Mouse (Mus musculus): Measurements from ENCODE around the gene Carnmt1. TPM values are rescaled to one million over a fixed set of nuclear protein-coding genes. Genes with fewer than 3 reads are reported as not detected.

The Carnmt1 gene
- polyA plus RNA-seq, 1 experiment from 2014 or later, result 36.4 TPM

DNA sequence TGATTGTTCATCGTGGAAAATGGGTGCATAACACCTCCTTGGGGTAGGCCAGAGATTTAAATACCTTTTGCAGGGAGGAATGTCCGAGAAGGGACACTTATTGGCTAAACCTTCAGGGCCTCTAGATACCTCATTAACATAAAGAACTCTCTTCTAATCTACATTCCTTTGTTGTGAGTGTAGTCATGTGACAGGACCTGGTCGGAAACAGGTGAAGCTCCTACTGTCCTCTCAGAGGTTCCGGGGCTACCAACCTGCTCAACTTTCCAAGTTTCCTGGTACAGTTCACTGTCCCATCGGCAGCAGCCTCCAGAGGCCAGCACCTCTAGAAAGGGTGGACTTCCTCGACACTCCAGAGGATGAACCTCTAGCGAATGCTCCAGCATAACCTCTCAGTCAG is 14.6 kb upstream of the Carnmt1 start:
- Histone ChIP-seq H3K9ac (replicated peaks; ENCODE audit: low read length) (no peak overlapping the region), H3K4me3 (ENCODE audit: low read depth, low read length) (no peak overlapping the region), H3K27me3 (ENCODE audit: control insufficient read depth, insufficient read depth, low read length) (no peaks in the 10 kb centered on the region), H3K4me2 (ENCODE audit: low read depth, low read length) (no peak overlapping the region), H3K36me3 (replicated peaks; ENCODE audit: control insufficient read depth, insufficient read depth, low read depth, low read length) (no peaks in the 10 kb centered on the region), H3K4me1 (ENCODE audit: control insufficient read depth, insufficient read depth, low read length) (no peaks in the 10 kb centered on the region), H3K9me3 (replicated peaks; ENCODE audit: control insufficient read depth, low read length) (no peaks in the 10 kb centered on the region), H3K27ac (replicated peaks; ENCODE audit: low read depth, low read length) (no peak overlapping the region)
- 87% methylated on average over 7 of the region's 7 CpGs for WGBS
- no peak for ATAC-seq (replicated peaks; ENCODE audit: insufficient number of reproducible peaks, low FRiP score, low TSS enrichment, low read depth)
- no peak for DNase-seq (ENCODE audit: low spot score)

DNA sequence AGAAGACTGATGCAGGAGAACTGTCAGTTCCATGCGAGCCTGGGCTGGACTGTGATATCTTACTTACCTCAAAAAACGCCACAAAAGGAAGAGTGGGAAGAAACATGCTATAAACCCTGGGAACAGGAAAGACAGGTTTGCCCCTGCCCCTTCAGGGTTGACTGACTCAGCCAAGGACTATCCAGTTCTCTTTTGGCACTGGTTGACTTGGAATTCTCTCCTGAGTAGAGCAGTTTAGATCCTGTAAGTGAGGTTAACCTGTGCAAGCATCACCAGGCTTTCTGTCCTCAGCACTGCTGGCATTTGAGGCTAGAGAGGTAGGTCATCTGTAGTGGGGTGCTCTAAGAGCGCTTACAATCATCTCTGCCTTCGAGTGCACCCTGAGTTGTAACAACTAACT is 12.1 kb upstream of the Carnmt1 start:
- no peaks in the 10 kb centered on the region for H3K9me3 ChIP-seq (replicated peaks; ENCODE audit: control insufficient read depth, low read length)
- DNase-seq (ENCODE audit: low spot score), result no peak
- no peaks in the 10 kb centered on the region for H3K36me3 ChIP-seq (replicated peaks; ENCODE audit: control insufficient read depth, insufficient read depth, low read depth, low read length)
- H3K4me1 ChIP-seq (ENCODE audit: control insufficient read depth, insufficient read depth, low read length), result no peaks in the 10 kb centered on the region
- ATAC-seq (replicated peaks; ENCODE audit: insufficient number of reproducible peaks, low FRiP score, low TSS enrichment, low read depth), result no peak
- H3K4me3 ChIP-seq (ENCODE audit: low read depth, low read length), result no peak overlapping the region
- WGBS, result 77% methylated on average over 4 of the region's 4 CpGs
- H3K27ac ChIP-seq (replicated peaks; ENCODE audit: low read depth, low read length), result no peak overlapping the region
- H3K4me2 ChIP-seq (ENCODE audit: low read depth, low read length), result no peak overlapping the region
- no peak overlapping the region for H3K9ac ChIP-seq (replicated peaks; ENCODE audit: low read length)
- no peaks in the 10 kb centered on the region for H3K27me3 ChIP-seq (ENCODE audit: control insufficient read depth, insufficient read depth, low read length)

DNA sequence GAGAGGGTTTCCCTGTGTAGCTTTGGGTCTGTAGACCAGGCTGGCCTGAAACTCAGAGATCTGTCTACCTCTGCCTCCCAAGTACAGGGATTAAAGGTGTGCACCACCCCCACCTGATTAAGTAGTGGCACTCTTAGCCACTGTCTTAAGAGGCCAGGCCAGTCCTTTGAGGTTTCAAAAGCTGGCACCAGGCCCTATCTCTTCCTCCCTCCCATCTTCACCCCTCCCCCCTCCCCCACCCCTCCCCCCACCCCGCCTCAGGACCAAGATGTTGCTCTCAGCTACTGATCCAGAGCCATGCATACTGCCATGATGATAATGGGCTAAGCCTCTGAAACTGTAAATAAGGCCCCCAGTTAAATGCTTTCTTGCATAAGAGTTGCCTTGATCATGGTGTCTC is 11.2 kb upstream of the Carnmt1 start:
- Histone ChIP-seq H3K36me3 (replicated peaks; ENCODE audit: control insufficient read depth, insufficient read depth, low read depth, low read length) (no peaks in the 10 kb centered on the region), H3K9me3 (replicated peaks; ENCODE audit: control insufficient read depth, low read length) (no peaks in the 10 kb centered on the region), H3K27me3 (ENCODE audit: control insufficient read depth, insufficient read depth, low read length) (no peaks in the 10 kb centered on the region), H3K4me2 (ENCODE audit: low read depth, low read length) (no peak overlapping the region), H3K27ac (replicated peaks; ENCODE audit: low read depth, low read length) (no peak overlapping the region), H3K9ac (replicated peaks; ENCODE audit: low read length) (no peak overlapping the region), H3K4me1 (ENCODE audit: control insufficient read depth, insufficient read depth, low read length) (no peaks in the 10 kb centered on the region), H3K4me3 (ENCODE audit: low read depth, low read length) (no peak overlapping the region)
- DNase-seq (ENCODE audit: low spot score) (no peak), ATAC-seq (replicated peaks; ENCODE audit: insufficient number of reproducible peaks, low FRiP score, low TSS enrichment, low read depth) (no peak)
- WGBS, result 100% methylated on average over 1 of the region's 1 CpGs

DNA sequence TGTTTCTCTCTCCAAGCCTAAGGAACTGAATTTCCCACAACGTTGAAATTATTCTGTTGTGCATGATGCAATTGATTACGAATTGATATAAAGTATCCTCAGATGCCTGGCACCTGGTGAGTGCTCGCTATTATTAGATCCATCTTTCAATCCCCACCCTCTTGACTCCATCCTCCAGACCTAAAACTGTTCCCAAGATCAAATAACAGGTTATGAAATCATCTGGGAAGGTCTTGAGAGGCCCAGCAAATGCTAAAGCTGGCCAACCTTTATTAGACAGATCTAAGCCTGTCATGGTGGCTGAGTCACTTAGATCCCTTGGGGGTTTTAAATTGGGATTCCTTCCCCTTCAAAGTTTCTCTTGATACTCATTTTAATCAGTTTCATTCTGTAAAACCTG is 10.1 kb upstream of the Carnmt1 start:
- Histone ChIP-seq H3K4me2 (ENCODE audit: low read depth, low read length) (no peak overlapping the region), H3K36me3 (replicated peaks; ENCODE audit: control insufficient read depth, insufficient read depth, low read depth, low read length) (no peaks in the 10 kb centered on the region), H3K4me3 (ENCODE audit: low read depth, low read length) (no peak overlapping the region), H3K9me3 (replicated peaks; ENCODE audit: control insufficient read depth, low read length) (no peaks in the 10 kb centered on the region), H3K27ac (replicated peaks; ENCODE audit: low read depth, low read length) (no peak overlapping the region), H3K4me1 (ENCODE audit: control insufficient read depth, insufficient read depth, low read length) (no peaks in the 10 kb centered on the region), H3K9ac (replicated peaks; ENCODE audit: low read length) (no peak overlapping the region), H3K27me3 (ENCODE audit: control insufficient read depth, insufficient read depth, low read length) (no peaks in the 10 kb centered on the region)
- ATAC-seq (replicated peaks; ENCODE audit: insufficient number of reproducible peaks, low FRiP score, low TSS enrichment, low read depth), result no peak
- no peak for DNase-seq (ENCODE audit: low spot score)
- WGBS, result 84% methylated on average over 3 of the region's 3 CpGs

DNA sequence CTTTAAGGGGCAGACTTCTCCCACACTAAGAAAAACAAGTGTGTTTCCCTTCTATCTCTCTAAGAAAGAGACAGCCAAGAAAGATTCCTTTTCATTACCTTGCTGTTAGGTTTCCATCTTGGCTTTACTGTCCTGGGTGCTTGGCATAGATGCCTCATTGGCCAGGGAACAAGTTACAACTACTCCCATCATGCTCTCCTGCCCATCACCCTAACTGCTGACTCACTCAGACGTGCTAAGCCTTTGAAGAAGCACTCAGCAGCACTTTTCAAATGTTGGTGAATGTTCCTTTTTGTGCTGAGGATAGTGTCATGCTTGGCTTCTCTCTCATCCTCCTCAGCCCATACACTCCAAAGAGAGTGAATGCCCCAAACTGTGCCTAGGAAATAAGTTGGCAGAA is 8.9 kb upstream of the Carnmt1 start:
- Histone ChIP-seq H3K27ac (replicated peaks; ENCODE audit: low read depth, low read length) (no peak overlapping the region), H3K4me2 (ENCODE audit: low read depth, low read length) (no peak overlapping the region), H3K4me1 (ENCODE audit: control insufficient read depth, insufficient read depth, low read length) (no peaks in the 10 kb centered on the region), H3K27me3 (ENCODE audit: control insufficient read depth, insufficient read depth, low read length) (no peaks in the 10 kb centered on the region), H3K9me3 (replicated peaks; ENCODE audit: control insufficient read depth, low read length) (no peaks in the 10 kb centered on the region), H3K4me3 (ENCODE audit: low read depth, low read length) (no peak overlapping the region), H3K9ac (replicated peaks; ENCODE audit: low read length) (no peak overlapping the region), H3K36me3 (replicated peaks; ENCODE audit: control insufficient read depth, insufficient read depth, low read depth, low read length) (no peaks in the 10 kb centered on the region)
- ATAC-seq (replicated peaks; ENCODE audit: insufficient number of reproducible peaks, low FRiP score, low TSS enrichment, low read depth), result no peak
- no peak for DNase-seq (ENCODE audit: low spot score)
- 65% methylated on average over 1 of the region's 1 CpGs for WGBS

DNA sequence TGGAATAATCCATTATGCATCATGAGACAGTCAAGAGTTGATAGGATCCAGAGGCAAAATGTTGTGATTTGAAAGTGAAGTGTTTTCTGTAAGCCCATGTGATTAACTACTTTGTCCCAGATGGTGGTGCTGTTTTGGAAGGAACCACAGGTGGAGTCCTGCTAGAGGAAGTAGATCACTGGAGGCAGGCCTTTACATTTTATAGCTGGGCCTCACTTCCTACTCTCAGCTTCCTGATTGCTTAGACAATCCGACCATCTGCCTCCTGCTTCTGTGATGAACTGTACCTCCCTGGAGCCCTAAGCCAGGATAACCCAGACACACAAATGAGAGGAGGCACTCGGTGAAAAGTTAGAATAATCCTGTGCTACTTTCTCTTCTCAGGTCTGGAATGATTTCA is 6.7 kb upstream of the Carnmt1 start:
- no peak overlapping the region for H3K4me2 ChIP-seq (ENCODE audit: low read depth, low read length)
- WGBS, result 68% methylated on average over 2 of the region's 2 CpGs

DNA sequence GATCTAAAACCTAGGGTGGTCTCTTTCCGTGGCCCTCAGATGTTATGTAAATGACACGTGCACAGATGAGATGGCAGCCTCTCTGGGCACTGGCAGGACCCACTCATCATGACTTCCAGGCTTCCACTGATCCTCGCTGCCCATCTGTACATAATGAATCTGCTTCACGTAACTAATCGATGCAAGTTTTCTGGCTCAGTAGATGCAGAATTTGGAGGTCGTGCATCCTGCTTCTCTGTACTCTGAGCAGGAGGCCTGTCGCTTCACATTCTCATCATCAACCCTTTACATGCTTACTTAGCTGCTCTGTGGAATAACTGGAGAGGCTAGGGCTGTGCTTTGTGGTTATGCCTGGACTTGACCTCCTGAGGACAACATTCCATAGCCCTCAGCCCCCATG is 3.6 kb upstream of the Carnmt1 start:
- ATAC-seq (replicated peaks; ENCODE audit: insufficient number of reproducible peaks, low FRiP score, low TSS enrichment, low read depth) (no peak), DNase-seq (ENCODE audit: low spot score) (no peak)
- H3K9me3 ChIP-seq (replicated peaks; ENCODE audit: control insufficient read depth, low read length), result no peaks in the 10 kb centered on the region
- H3K4me1 ChIP-seq (ENCODE audit: control insufficient read depth, insufficient read depth, low read length), result no peaks in the 10 kb centered on the region
- H3K4me3 ChIP-seq (ENCODE audit: low read depth, low read length), result no peak overlapping the region
- no peaks in the 10 kb centered on the region for H3K27me3 ChIP-seq (ENCODE audit: control insufficient read depth, insufficient read depth, low read length)
- WGBS, result 69% methylated on average over 7 of the region's 7 CpGs
- no peak overlapping the region for H3K27ac ChIP-seq (replicated peaks; ENCODE audit: low read depth, low read length)
- H3K9ac ChIP-seq (replicated peaks; ENCODE audit: low read length), result no peak overlapping the region
- no peak overlapping the region for H3K4me2 ChIP-seq (ENCODE audit: low read depth, low read length)
- H3K36me3 ChIP-seq (replicated peaks; ENCODE audit: control insufficient read depth, insufficient read depth, low read depth, low read length), result no peaks in the 10 kb centered on the region

More for the DNA sequence above, 6.7 kb upstream of the Carnmt1 start:
- H3K27me3 ChIP-seq (ENCODE audit: control insufficient read depth, insufficient read depth, low read length), result no peaks in the 10 kb centered on the region
- H3K9me3 ChIP-seq (replicated peaks; ENCODE audit: control insufficient read depth, low read length), result no peaks in the 10 kb centered on the region
- no peaks in the 10 kb centered on the region for H3K4me1 ChIP-seq (ENCODE audit: control insufficient read depth, insufficient read depth, low read length)
- DNase-seq (ENCODE audit: low spot score) (no peak), ATAC-seq (replicated peaks; ENCODE audit: insufficient number of reproducible peaks, low FRiP score, low TSS enrichment, low read depth) (no peak)
- no peak overlapping the region for H3K27ac ChIP-seq (replicated peaks; ENCODE audit: low read depth, low read length)
- H3K36me3 ChIP-seq (replicated peaks; ENCODE audit: control insufficient read depth, insufficient read depth, low read depth, low read length), result no peaks in the 10 kb centered on the region
- H3K4me3 ChIP-seq (ENCODE audit: low read depth, low read length), result no peak overlapping the region
- H3K9ac ChIP-seq (replicated peaks; ENCODE audit: low read length), result no peak overlapping the region

DNA sequence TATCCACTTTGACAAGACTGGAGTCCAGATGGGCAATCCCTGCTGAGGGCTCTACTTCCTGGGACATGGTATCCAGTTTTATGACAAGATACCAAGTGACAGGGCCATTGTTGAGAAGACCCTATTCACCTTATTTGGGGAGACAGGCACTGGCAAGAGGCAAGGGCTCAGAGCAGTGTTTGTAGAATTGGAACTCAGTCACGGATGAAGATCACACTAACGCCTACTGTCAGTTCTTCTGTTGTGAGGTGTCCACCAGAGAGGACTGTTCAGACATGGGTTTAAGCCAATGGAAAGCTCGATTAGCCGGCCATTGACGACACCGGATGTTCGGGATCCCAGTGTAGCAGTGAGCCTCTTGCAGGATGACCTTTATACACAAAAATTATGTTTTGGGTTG is 1.0 kb upstream of the Carnmt1 start:
- Histone ChIP-seq H3K4me2 (ENCODE audit: low read depth, low read length) (no peak overlapping the region), H3K36me3 (replicated peaks; ENCODE audit: control insufficient read depth, insufficient read depth, low read depth, low read length) (no peaks in the 10 kb centered on the region), H3K27ac (replicated peaks; ENCODE audit: low read depth, low read length) (no peak overlapping the region), H3K9ac (replicated peaks; ENCODE audit: low read length) (no peak overlapping the region), H3K27me3 (ENCODE audit: control insufficient read depth, insufficient read depth, low read length) (no peaks in the 10 kb centered on the region), H3K4me3 (ENCODE audit: low read depth, low read length) (no peak overlapping the region), H3K9me3 (replicated peaks; ENCODE audit: control insufficient read depth, low read length) (no peaks in the 10 kb centered on the region), H3K4me1 (ENCODE audit: control insufficient read depth, insufficient read depth, low read length) (no peaks in the 10 kb centered on the region)
- no peak for ATAC-seq (replicated peaks; ENCODE audit: insufficient number of reproducible peaks, low FRiP score, low TSS enrichment, low read depth)
- 91% methylated on average over 7 of the region's 7 CpGs for WGBS
- no peak for DNase-seq (ENCODE audit: low spot score)

Data from embryonic facial prominence, embryonic 11.5 days (tissue).